Mouse (Mus musculus) kidney, postnatal 14 days (tissue): ENCODE data around the gene Kdm4b.

Experiments
- DNase-seq: peaks from one replicate; pipeline ENCODE4 v3.0.0; 2022; ENCODE audit warnings: mixed read lengths

Kdm4b gene

DNA sequence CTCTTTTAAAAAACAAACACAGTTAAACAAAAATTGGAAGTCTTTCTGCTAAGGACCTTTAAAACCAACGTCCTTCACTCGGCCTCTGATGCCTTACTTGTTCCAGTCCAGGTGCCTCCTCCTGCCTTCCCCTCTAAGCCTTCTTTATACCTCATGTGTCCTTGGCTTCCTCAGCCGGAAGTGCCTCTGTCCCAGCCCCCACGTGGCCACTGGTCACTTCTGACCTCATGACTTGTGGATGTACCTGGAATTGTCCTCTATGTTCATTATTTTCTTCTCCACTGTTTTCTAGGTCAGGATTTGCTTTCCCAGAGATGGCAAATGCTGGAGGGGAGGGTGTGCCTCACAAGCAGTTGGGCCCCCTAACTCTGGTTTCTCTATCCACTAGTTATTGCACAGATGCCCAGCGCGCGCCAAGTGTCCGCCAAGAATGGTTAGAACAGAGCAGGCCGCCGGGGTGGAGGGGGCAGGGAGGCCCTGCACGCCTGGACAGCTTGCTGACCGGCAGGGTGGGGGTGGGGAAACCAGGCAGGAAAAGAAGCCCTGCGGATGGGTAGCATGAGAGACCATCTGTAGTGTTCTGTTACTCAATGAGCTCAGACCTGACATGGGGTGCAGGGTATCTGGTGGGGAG, 23.4 kb upstream of the Kdm4b start:
- peak; percentile 64 for DNase-seq

DNA sequence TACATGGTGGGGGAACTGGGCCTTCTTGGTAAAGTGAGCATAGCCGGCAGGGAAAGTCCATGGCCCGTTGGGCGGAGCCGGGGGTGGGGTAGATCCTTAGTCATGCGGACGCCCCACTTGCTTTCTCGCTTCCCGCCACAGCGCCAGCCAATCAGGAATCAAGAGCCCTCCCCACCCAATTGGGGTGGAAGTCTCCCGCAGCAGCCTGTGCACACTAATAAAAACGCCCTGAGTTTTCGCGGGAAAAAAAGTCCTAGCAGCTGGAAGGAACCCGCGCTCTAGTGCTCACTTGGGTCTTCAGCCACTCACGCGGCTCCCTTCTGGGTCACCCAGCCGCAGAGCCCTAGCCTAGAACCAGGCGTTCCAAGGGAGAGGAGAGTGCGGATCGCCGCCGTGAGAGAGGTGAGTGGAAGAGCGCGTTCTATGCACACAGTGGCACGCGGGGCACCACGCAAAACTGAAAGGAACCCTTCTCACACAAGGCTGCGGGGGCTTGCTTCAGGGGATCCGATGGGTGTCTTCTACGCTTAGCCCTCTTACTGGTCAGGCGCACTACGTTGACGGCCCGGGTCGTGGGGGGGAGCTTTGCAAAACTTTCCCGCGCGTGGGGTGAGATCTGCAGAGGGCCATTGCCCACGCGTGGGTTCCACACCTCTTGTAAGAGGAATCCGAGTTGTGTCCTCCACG, 22.6 kb upstream of the Kdm4b start, which contains the start of gene Uhrf1:
Uhrf1 (plus strand) TSS at position 162 of the 687 bp plus-strand sequence.
- peak; percentile 89 for DNase-seq

DNA sequence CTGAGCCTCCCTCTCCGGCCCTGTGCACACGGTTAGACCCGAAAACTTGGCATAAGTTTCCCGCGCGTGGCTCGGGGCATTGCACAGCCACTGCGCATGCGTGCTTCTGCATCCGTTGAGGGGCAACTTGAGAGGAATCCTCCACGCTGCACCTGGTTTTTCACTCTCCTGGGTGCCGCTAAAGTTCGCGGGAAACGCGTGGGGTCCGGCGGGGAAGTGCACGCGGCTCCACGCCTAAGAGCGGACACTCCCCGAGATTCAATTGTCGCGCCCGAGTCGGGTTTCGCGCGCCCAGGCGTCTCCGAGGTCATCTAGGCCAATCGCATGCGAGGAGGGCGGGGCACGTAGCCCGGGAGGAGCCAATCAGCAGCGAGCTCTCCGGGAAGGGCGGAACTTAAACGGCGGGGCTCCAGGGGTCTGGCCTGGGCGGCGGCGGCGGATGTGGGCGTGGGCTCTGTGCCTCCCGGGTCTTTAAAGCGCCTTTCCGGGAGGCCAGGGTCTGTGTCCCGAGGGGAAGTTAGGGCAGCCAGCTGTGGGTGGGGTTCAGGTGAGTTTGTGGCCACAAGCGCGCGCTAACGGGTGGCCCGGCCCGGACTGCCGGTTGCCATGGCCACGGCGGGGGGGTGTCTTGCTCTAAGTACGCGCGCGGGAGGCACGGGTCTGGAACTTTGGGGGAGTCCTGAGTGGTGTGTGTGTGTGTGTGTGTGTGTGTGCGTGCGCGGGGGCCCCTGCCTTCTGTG, 21.8 kb upstream of the Kdm4b start:
- peak; percentile 97 for DNase-seq

DNA sequence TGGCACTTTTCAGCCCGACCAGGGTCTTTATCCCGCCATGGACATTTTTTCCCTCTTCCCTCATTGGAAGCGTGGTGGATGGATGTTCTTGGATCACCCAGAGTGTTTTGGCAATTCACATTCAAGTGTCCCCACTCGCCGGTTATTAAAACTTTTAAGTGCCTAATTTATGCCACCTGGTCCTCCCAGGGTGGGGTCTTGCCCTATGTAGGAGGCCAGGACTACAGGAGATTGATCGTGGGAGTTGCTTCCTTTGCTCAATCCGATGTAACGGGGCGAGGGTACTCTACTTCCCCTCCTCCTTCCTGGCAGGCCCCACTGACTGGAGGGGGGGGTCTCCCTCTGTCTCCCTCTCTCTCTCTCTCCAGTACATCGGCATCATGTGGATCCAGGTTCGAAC, 21.1 kb upstream of the Kdm4b start:
- DNase-seq = no peak

DNA sequence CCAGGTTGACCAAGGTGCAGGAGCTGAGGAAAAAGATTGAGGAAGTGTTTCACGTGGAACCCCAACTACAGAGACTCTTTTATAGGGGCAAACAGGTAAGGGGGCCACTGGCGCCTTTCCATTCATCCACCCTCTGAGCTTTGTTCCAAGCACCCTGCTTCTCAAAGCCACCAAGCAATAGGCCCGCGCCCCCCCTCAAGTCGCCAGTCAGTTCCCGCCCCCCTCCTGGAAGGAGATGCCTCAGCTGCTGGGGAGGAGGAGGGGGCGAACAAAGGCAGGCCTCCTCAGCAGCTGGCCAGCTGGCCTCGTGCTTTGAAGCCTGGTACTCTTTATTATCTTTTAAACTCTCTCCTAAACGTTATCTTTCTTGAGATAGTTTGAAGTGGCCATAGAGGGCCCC, 20.7 kb upstream of the Kdm4b start:
- no peak for DNase-seq

DNA sequence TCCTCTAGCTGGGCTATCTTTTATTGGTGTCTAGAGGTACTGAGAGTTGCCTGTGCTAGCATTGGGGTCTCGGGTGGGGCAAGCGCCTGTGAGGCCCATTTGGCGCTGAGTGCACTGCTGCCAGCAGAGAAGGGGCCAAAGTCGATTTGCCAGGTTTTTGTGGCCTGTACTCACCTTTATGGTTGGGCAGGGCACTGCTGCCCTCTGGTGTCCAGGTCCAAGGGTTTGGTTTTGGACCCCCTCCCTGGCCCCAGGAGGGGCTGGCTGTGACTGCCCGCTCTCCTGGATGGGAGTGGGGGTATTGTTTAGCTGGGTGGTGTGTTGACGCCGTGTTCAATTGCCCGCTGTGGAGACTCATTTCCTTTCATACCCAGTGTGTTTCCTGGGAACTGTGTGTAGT, 20.0 kb upstream of the Kdm4b start:
- peak; percentile 62 for DNase-seq

- peak; percentile 76 for DNase-seq
Measured at GRCm38 (mm10) chr17:56308088-56308487, 17.8 kb upstream of the Kdm4b start.

- DNase-seq = no peak
Measured at GRCm38 (mm10) chr17:56309191-56309945, 16.5 kb upstream of the Kdm4b start.

DNA sequence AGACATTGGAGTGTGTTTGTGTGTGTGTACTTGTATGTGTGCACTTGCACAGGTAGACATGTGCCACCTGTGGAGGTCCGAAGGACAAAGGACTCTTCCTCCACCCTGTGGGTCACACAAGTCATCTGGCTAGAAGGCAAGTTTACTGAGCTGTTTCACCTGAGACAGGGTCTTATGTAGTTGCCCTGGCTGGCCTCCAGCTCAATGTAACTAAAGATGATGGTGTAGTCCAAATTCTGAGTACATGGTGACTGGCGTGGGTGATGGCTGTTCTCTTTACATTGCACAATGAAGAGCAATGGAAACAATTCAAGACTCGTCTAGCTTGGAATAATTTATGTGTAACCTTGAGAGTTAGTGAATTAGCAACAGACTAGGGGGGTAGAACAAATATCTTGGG, 1.4 kb upstream of the Kdm4b start:
- no peak for DNase-seq

GRCm38 (mm10) chr17:56326153-56327147, 588 bp downstream of the Kdm4b start:
- DNase-seq = peak; percentile 53

GRCm38 (mm10) chr17:56329267-56329666, 3.4 kb downstream of the Kdm4b start:
- DNase-seq = no peak

DNA sequence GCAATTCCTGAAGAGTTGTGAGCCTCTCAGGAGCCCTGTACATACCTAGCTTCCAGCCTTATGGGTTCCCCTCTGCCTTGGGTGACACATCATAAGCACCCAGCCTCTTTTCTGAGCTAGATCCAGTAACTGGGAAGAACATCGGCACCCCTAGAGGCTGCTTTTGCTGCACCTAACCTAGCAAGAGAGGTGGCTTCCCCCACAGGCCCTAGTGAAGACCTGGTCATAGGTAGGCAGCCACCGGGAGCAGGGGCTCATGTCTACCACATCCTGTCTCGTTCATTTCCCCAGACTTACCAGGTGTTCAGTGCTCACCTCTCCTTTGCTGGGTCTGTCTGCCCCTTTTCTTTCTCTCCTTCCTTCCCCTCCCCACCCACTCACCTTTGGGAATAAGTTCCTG, 4.5 kb downstream of the Kdm4b start:
- no peak for DNase-seq

DNA sequence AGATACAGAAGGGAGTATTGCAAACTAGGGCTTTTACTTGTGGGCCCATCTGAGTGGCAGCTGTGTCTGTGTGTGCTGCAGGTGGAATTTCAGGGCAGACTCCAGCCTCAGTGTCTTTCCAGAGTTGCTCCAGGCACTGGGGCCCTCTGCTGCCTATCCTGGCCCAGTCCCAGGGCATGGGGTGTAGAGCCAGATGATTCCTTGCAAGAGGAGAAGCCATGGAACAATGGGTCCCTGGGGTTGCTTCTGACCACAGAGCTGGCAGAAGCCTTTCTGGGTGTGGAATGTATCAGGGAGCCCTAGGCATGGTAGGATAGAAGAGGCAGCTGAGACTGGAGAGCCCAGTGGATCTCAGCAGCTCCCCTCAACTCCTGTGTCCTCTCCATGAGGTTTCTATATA, 5.4 kb downstream of the Kdm4b start:
- no peak for DNase-seq

DNA sequence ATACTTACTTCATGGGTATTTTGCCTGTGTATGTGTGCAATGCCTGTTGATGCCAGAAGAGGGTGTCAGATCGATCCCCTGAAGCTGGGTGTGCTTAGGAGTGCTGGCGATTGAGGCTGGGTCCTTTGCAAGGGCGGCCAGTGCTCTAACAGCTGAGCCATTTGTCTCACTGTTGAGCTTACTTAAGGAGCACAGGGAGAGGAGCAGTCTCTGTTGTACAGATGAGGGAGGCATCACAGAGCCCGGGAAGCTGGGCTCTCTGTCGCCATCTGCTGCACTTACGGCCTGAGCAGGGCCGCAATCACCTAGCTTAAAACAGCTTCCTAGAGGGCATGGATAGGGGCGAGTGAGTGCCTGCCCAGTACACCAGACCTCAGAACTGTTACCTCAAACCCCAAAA, 7.1 kb downstream of the Kdm4b start:
- DNase-seq = no peak

GRCm38 (mm10) chr17:56337190-56337589, 11.3 kb downstream of the Kdm4b start:
- DNase-seq = peak; percentile 81

- DNase-seq = no peak
Measured at GRCm38 (mm10) chr17:56337791-56338190, 11.9 kb downstream of the Kdm4b start.

DNA sequence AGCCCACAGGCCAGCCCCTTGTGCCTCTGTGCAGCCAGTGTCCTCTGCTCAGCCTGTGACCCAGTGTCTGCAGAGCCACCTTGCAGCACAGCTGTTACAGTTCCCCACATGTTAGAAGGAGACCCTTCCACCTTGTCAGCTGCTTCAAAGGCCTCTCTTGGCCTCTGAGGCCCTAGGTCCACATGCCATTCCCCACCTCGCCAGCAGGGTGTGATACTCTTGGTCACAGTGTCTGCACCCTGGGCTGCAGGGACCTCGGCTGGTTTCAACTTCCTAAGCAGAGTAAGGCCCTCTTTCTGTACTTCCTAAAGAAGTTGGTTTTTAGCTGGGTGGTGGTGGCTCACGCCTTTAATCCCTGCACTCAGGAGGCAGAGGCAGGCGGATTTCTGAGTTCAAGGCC, 13.0 kb downstream of the Kdm4b start:
- peak; percentile 38 for DNase-seq

DNA sequence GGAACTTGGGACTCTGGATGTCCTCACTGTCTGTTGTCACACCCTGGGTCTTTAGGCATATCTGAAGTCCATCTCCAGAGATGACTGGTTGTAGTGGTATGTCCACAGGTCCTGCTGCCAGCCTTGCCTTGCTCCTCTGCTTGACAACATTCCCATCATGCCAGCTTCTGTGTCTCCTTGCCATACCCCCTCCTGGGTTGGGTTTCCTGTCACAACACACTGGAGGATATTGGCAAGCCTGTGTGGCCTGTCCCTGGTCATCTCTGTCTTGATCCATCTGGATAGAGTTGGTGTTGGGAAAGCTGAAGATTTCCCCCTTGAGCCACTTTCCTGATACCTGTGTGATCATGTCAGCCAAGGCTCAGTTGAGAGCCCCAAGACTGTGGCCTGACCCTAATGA, 14.9 kb downstream of the Kdm4b start:
- no peak for DNase-seq

DNA sequence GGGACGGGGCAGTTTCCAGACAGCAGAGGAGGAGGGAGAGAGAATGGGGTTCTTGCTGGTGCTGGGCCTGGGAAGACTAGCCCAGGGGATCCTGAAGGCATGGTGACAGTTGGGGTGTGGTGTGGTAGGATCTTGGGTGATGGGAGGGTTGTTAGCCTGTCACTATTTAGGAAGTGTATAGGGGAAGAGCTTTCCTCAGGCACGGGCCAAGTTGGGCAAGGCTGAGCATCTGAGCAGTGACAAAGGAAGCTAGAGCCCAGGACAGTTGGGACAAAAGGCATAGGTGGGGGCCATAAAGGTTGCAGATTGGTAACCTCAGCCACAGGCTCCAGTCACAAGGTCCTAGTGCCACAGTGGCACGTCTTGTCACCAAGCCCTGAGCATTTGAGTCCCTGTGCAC, 17.6 kb downstream of the Kdm4b start:
- no peak for DNase-seq

DNA sequence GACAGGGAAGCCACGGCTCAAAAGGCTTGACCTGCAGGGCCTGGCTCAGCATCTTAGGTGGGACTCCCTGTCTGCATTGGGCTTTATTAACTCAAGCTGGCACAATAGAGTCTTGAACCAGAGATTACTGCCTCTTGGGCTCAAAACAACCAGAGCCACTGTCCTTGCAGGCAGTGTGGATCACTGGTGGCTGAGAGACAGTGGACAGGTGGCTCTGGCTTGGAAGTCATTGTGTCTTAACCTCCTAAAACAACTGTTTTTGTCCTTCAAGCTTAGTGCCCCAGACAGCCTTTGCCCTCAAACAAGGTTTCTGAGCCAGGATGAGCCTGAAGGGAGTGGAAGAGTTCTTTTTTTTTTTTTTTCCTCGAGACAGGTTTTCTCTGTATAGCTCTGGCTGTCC, 19.5 kb downstream of the Kdm4b start:
- no peak for DNase-seq

DNA sequence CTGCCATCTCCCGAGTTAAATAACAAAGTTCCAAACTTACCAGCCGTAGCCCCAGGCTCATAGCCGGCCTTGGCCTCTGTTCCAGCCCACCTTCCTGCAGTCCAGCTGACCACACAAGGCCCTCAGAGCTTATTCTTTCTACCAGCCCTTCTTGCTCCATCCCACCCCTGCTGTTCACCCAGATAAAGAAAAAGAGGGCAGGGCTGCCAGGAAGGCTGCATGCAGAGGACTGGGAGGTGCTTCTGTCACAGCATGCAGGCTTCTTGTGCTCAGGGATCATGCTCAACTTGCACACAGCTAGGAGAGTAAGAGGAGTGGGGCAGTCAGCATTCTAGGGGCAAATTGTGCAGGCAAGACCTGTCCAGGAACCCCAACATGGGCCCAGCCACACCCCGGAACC, 22.3 kb downstream of the Kdm4b start:
- no peak for DNase-seq

DNA sequence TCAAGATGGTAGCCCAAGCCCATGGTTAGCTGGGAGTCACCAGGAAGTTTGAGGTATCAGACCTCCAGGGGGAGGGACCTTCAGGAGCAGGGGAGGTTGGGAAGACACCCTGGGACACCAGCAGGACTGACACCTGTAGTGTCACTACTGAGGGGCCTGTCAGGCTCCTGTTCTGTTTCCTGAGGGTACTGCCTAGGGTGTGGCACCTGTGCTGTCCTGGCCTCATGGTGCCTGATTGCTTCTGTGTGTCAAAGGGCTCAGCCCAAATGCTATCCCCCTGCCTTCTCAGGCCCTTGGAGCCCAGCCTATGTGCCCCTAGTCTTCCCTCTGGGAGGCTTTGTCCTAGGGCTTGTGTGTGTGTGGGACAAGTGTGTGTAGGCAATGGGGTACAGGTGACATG, 22.7 kb downstream of the Kdm4b start:
- DNase-seq = no peak
